Mouse (Mus musculus) spleen, adult 2 months (tissue): ENCODE data around the gene Faap20. TPM values are rescaled to one million over a fixed set of nuclear protein-coding genes. Genes with fewer than 3 reads are reported as not detected.

Source experiments
- DNase-seq, 2 experiments: peaks; one replicate each; pipeline versions ENCODE4 v3.0.0 to v3.0.0-alpha.2; 2012 to 2021; ENCODE audit warnings: low spot score in 2 of 2, low read depth in 1 of 2
- H3K27ac ChIP-seq: fragments of 200-500 bp; 2 replicates; pipeline ENCODE4 v1.5.1; 2012; ENCODE audit warnings: low read length, inconsistent platforms; ENCODE audit not compliant: insufficient read depth
- H3K27me3 ChIP-seq: fragments of 200-500 bp; 2 replicates; pipeline ENCODE4 v1.6.1; 2012; ENCODE audit warnings: mild to moderate bottlenecking, moderate library complexity, low read length, inconsistent platforms; ENCODE audit not compliant: control insufficient read depth, insufficient read depth
- H3K36me3 ChIP-seq: fragments of 200-500 bp; 2 replicates; pipeline ENCODE4 v1.6.1; 2012; ENCODE audit warnings: mild to moderate bottlenecking, low read length, inconsistent platforms; ENCODE audit not compliant: control insufficient read depth, insufficient read depth
- H3K4me1 ChIP-seq: fragments of 200-500 bp; 2 replicates; pipeline ENCODE4 v1.6.1; 2011; ENCODE audit warnings: inconsistent platforms; ENCODE audit not compliant: control insufficient read depth, insufficient read depth, insufficient read length
- H3K4me3 ChIP-seq: fragments of 200-500 bp; 2 replicates; pipeline ENCODE4 v1.5.1; 2011; ENCODE audit warnings: mild to moderate bottlenecking, inconsistent platforms; ENCODE audit not compliant: insufficient read depth, insufficient read length; ENCODE audit errors: extremely low read depth
- CTCF ChIP-seq: fragments of 200-500 bp; IDR thresholded peaks from 2 replicates; pipeline ENCODE4 v1.5.1; 2011; ENCODE audit warnings: mild to moderate bottlenecking, inconsistent platforms; ENCODE audit not compliant: insufficient read depth, insufficient read length, insufficient replicate concordance; ENCODE audit errors: extremely low read depth
- POLR2A ChIP-seq: fragments of 200-500 bp; IDR thresholded peaks from 2 replicates; pipeline ENCODE4 v1.6.1; 2011; ENCODE audit warnings: low read depth, low read length, inconsistent platforms
- WGBS: fragments of 180-500 bp; shearing (Covaris S2); methylation state at CpG from one replicate; pipeline ENCODE4 v1.1.7; 2018; 5-methylcytosine and 5-hydroxymethylcytosine counted together
- polyA plus RNA-seq: library from polyadenylated mRNA; depleted of rRNA; stranded (reverse); fragments of >200 nt; gene quantifications from 2 replicates; pipeline ENCODE4 v1.2.3, GENCODE M21; 2012

Gene Faap20
- polyA plus RNA-seq, 1 experiment = 43.2 TPM

DNA sequence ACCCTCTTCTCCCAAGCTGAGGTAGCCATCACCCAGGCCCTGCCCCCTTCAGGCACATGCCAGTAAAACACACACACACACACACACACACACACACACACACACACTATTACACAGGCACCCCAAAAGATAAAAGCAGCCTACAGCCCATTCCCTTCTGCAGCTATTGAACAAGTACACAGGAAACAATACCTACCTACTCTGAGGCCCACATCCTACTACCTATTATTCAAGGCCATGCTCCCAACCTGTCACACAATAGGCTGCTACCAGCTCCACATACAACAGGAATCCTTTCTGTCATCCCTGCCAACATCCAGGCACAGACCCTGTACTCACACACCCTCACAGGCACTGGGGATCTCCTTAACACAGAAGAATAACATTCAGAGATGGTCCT is 40.5 kb upstream of the Faap20 start:
- TF ChIP-seq POLR2A (no peak), CTCF (no peak)
- Histone ChIP-seq H3K36me3 (no peaks in the 10 kb centered on the region), H3K4me1 (peaks cover 37% of the 10 kb centered on the region; the same call in 1 of the 2 replicates), H3K27ac (peak overlapping the region; percentile 8; the same call in 1 of the 2 replicates), H3K4me3 (no peak overlapping the region), H3K27me3 (no peaks in the 10 kb centered on the region)
- DNase-seq = no peak

DNA sequence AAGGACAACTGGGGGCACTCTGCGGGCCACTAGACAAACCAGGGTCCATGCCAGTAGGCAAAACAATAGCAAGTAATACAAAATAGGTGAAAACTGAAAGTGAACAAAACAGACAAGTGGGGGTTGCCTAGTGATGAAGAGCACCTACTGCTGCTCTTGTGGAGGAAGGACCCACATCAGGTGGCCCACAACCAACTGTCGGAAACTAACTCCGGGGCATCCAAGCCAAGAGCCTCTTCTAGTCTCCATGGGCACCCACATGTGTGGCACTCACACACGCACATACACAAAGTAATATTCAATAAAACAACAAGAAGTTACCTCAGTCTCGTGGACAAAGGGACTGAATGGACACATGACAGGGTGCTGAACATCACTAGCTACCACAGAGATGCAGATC is 40.1 kb upstream of the Faap20 start:
- H3K27me3 ChIP-seq = no peaks in the 10 kb centered on the region
- H3K4me1 ChIP-seq = peaks cover 39% of the 10 kb centered on the region; the same call in 1 of the 2 replicates
- TF ChIP-seq CTCF (no peak), POLR2A (no peak)
- no peaks in the 10 kb centered on the region for H3K36me3 ChIP-seq
- no peak overlapping the region for H3K4me3 ChIP-seq
- peak overlapping the region; percentile 8; the same call in 1 of the 2 replicates for H3K27ac ChIP-seq
- 81% methylated on average over 5 of the region's 5 CpGs for WGBS
- DNase-seq = no peak

DNA sequence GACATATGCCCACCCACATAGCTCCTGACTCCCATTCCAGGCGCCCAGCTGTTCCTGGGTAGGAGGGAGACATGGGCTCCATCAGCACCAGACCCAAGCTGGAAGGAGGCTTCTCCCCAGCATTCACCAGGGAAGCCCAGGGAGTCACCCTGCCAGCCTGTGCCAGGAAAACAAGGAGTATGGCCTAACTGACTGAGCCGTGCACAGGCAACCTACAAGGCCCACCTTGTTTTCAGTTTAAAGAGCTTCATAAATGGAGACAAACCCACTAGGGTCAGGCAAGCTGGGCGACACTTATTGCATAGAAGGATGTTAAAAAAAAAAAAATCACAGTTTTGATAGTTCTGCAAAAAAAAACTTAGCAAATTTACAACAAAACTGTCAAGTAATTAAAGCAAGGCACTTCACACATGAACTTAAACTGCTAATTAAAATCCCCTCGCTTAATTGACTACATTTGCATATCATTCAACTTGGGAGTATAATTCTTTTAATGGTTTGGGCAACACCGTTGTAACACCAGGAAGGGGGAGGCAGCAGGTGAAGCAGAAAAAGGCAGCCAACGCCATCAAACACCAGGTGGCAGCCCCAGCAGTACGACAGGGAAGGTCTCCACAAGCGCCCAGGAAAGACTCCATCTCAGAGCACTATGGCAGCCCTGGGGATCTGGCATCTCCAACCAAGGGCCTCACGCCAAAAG is 36.4 kb upstream of the Faap20 start:
- Histone ChIP-seq H3K36me3 (no peaks in the 10 kb centered on the region), H3K4me3 (no peak overlapping the region), H3K27ac (no peak overlapping the region), H3K4me1 (peaks cover 60% of the 10 kb centered on the region; the same call in 1 of the 2 replicates), H3K27me3 (no peaks in the 10 kb centered on the region)
- DNase-seq = no peak
- TF ChIP-seq POLR2A = no peak
- TF ChIP-seq CTCF = 0 out of 2 replicates have a peak, but pooled peaks have one; percentile 6
- 69% methylated on average over 9 of the region's 9 CpGs for WGBS

DNA sequence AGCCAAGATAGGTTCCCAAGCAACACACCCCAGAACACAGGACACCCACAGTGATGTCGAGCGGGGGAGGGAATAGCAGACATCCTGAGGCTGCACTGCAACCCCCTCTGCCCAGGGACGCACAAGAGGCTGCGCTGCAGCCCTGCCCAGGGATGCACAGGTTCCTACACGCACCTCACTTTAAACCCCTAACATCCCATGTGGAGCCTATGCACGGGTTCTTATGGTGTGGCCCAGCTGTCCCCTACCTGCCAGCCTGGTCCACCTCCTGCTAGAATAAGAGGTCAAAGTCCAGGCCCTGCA is 35.9 kb upstream of the Faap20 start:
- H3K27ac ChIP-seq = no peak overlapping the region
- WGBS = 80% methylated on average over 6 of the region's 6 CpGs
- no peak overlapping the region for H3K4me3 ChIP-seq
- no peaks in the 10 kb centered on the region for H3K27me3 ChIP-seq
- DNase-seq = no peak
- no peaks in the 10 kb centered on the region for H3K36me3 ChIP-seq
- TF ChIP-seq CTCF (no peak), POLR2A (no peak)
- peaks cover 60% of the 10 kb centered on the region; the same call in 1 of the 2 replicates for H3K4me1 ChIP-seq

DNA sequence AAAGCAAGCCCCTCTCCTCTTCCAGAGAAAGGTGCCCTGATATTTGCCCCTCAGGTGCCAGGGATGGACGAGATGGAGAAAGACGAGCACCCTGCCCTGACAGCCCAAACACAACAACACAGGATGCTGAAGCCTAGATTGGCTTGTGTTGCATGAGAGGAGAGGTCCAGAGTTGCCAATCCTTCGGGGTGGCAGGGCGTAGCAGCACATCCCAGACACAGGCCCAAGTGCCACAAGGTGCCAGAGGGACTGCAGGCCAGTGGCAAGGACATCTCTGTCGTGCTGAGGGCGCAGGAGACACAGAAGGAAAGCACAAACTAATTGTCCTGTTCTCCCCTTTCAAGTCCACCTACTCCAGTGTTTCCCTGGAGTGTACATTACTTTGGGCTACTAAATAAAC is 35.4 kb upstream of the Faap20 start:
- H3K36me3 ChIP-seq = no peaks in the 10 kb centered on the region
- peaks cover 63% of the 10 kb centered on the region; the same call in 1 of the 2 replicates for H3K4me1 ChIP-seq
- H3K27me3 ChIP-seq = no peaks in the 10 kb centered on the region
- H3K27ac ChIP-seq = no peak overlapping the region
- TF ChIP-seq CTCF = no peak
- no peak for TF ChIP-seq POLR2A
- no peak for DNase-seq
- H3K4me3 ChIP-seq = no peak overlapping the region
- WGBS = 85% methylated on average over 6 of the region's 6 CpGs

DNA sequence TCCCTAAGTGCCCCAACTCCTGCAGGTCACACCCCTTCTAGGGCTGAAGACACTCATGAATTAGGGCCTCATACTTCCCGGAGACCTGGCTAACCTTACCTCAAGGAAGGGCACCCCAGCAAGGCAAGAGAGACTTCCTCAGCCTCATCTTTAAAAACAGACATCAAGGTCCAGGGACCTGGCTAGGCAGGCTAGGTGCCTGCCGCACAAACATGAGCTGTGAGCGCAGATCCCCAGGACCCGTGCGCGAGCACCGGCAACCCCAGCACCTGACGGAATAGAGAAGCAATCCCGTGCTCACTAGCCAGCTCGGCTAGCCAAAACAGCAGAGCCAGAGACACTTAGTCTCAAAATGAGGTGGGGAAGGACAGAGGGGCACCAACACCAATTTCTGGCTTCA is 34.8 kb upstream of the Faap20 start:
- Histone ChIP-seq H3K4me1 (peaks cover 64% of the 10 kb centered on the region; the same call in 1 of the 2 replicates), H3K4me3 (no peak overlapping the region), H3K27ac (no peak overlapping the region), H3K27me3 (no peaks in the 10 kb centered on the region), H3K36me3 (no peaks in the 10 kb centered on the region)
- TF ChIP-seq CTCF = no peak
- TF ChIP-seq POLR2A = no peak
- WGBS = 90% methylated on average over 10 of the region's 10 CpGs
- no peak for DNase-seq

DNA sequence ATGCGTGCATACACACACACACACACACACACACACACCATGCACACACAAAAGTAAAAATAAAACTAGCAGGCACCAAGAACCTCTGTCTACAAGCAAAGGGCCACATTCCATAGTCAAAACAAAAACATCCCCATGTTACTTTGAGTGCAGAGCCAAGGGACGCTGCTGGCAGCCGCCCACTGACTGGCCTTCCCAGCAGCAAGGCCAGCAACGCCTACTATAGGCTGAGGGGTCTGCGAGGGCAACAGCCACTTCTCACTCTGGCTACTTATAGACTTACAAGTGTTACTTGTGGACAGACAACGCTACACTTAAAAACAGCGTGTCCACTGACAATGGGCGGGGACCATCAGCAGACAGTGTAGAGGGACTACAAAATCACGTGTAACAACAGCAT is 34.4 kb upstream of the Faap20 start:
- H3K36me3 ChIP-seq = no peaks in the 10 kb centered on the region
- no peak for TF ChIP-seq POLR2A
- TF ChIP-seq CTCF = no peak
- 82% methylated on average over 9 of the region's 9 CpGs for WGBS

More for the DNA sequence above, 34.4 kb upstream of the Faap20 start:
- Histone ChIP-seq H3K27me3 (no peaks in the 10 kb centered on the region), H3K4me3 (no peak overlapping the region), H3K4me1 (peaks cover 62% of the 10 kb centered on the region; the same call in 1 of the 2 replicates), H3K27ac (peak overlapping the region; percentile 11; the same call in 1 of the 2 replicates)
- no peak for DNase-seq
